Mouse (Mus musculus) megakaryocyte-erythroid progenitor cell, adult 5-6 weeks (primary cell): Measurements from ENCODE around the gene Arhgef15. TPM values are rescaled to one million over a fixed set of nuclear protein-coding genes. Genes with fewer than 3 reads are reported as not detected.

Experiments
- ATAC-seq: replicated peaks from 2 replicates; pipeline ENCODE4 v1.8.0; 2016; ENCODE audit warnings: mild to moderate bottlenecking, inconsistent platforms; ENCODE audit not compliant: severe bottlenecking, poor library complexity, low FRiP score, low TSS enrichment
- total RNA-seq, 2 experiments: library from RNA; stranded (forward) in 1 of 2; stranded (reverse) in 1 of 2; fragments of 200-1000, 215-1000 nt in 1 of 2; fragments of >200 nt in 1 of 2; fragmentation: Nextera tagmentation in 1 of 2; gene quantifications; 2 replicates each; pipeline ENCODE4 v1.2.3; 2014 to 2017

The Arhgef15 gene
- total RNA-seq, 2 experiments from 2014 or later = not detected

DNA sequence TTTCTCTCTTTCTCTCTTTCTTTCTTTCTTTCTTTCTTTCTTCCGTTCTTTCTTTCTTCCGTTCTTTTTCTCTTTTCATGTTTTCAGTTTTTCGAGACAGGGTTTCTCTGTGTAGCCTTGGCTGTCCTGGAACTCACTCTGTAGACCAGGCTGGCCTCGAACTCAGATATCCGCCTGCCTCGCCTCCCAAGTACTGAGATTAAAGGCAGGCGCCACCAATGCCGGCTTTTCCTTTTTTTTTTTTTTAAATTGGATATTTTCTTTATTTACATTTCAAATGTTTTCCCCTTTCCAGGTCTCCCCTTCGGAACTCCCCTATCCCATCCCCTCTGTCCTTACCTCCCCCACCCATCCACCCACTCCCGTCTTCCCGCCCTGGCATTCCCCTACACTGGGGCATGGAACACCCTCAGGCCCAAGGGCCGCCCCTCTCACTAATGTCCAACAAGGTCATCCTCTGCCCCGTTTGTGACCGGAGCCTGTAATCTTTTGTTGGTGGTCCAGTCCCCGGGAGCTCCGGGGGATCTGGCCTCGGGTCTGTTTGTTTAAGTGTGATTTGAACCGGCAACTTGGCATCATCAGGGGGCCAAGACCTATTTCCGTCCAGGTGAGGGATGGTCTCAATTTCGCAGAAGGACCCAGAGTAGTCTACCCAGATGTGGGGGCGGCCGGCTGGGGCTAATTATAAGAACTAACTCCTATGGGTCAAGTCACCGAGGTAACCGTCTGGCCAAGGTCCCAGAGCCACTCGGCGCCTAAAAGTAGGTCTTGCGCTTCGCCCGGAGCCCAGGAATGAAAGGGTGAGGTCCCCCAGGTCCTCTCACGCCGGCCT is 56.5 kb downstream of the Arhgef15 start:
- no peak for ATAC-seq

GRCm38 (mm10) chr11:68899815-68900214 is 57.5 kb downstream of the Arhgef15 start:
- no peak for ATAC-seq

DNA sequence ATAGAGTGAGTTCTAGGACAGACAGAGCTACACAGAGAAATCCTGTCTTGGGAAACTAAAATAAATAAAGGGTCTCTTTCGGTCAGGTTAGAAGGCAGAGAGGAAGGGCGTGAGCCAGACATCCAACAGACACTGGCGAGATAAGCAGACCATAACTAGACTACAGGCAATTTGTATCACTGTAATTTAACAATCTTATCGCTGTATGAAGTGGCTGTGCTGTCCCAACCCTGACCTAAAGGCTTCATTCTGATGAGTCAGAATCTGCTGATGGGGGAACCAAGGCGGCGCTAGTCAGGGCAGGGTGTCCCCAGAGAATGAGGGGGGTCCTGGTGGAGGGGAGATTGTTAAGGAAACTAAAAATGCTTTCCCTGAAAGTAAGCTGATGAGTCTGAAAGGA is 58.5 kb downstream of the Arhgef15 start:
- peak; percentile 48 for ATAC-seq

GRCm38 (mm10) chr11:68897838-68898237 is 59.4 kb downstream of the Arhgef15 start:
- no peak for ATAC-seq

- ATAC-seq = peak; percentile 38
Observed at GRCm38 (mm10) chr11:68897120-68897519, 60.2 kb downstream of the Arhgef15 start.

DNA sequence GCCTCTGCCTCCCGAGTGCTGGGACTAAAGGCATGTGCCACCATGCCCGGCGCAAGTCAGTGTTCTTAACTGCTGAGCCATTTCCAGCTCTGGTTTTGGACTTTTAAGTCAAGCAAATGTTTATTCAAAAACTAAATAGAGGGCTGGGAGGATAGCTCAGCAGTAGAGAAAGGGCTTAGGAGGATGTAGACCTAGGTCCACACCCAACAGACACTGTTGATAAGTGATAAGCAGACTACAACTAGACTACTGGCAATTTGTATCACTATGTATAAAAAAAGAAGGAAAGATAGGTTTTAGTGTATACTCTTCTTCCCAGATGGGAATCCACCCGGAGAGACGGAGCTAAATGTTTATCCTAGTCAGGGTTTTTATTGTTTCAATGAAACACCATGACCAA is 61.0 kb downstream of the Arhgef15 start:
- ATAC-seq = peak; percentile 53; the same call in 1 of the 2 replicates

DNA sequence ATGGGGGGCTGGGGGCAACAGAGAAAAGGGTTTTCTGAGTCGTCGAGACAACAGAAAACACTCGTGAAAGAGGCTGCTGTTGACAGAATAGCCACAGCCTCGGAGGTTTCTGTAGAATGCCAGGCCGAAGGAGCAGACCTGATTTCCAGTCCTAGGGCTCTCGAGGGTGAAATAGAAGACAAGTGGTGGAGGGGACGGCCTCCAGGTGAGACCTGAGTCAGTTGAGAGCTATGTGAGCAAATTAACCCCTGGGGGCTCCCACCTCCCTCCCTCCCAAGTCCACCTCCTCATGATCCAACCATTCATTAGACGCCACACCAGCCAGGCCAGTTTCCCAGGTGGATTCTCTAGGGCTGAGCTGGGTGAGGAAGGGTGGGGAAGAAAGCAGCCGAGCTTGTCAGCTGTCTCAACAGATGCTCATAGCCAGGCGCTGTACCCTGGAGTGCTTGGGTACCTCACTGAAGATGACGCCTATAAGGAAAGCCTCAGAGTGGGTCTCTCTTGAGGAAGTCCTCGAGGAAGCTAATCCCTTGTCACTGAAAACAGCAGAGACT is 63.3 kb downstream of the Arhgef15 start:
- no peak for ATAC-seq

Other genes with a start within 250 kb of the Arhgef15 start
- gene Ndel1, start 85.6 kb downstream of the Arhgef15 start, total RNA-seq (2014; fragmentation: Nextera tagmentation) = 22.5 and 35.7 TPM in 2 replicates
- gene Ndel1, start 85.6 kb downstream of the Arhgef15 start, total RNA-seq (2017) = 45.6 and 99.1 TPM in 2 replicates
- not detected in 2 replicates for gene Rnf222, start 68.9 kb downstream of the Arhgef15 start, total RNA-seq (2014; fragmentation: Nextera tagmentation)
- not detected in 2 replicates for gene Rnf222, start 68.9 kb downstream of the Arhgef15 start, total RNA-seq (2017)
- 5,476 and 5,943 TPM in 2 replicates for gene Rpl26, start 55.9 kb downstream of the Arhgef15 start, total RNA-seq (2014; fragmentation: Nextera tagmentation)
- 6,111 and 7,527 TPM in 2 replicates for gene Rpl26, start 55.9 kb downstream of the Arhgef15 start, total RNA-seq (2017)
- not detected in 2 replicates for gene Odf4, start 30.4 kb downstream of the Arhgef15 start, total RNA-seq (2014; fragmentation: Nextera tagmentation)
- not detected in 2 replicates for gene Odf4, start 30.4 kb downstream of the Arhgef15 start, total RNA-seq (2017)
- gene Slc25a35, start 10.7 kb upstream of the Arhgef15 start, total RNA-seq (2014; fragmentation: Nextera tagmentation) = 2.6 and 3.6 TPM in 2 replicates
- 1.1 and 4.5 TPM in 2 replicates for gene Slc25a35, start 10.7 kb upstream of the Arhgef15 start, total RNA-seq (2017)
- 240 and 254 TPM in 2 replicates for gene Rangrf, start 17.7 kb upstream of the Arhgef15 start, total RNA-seq (2014; fragmentation: Nextera tagmentation)
- 69.1 and 104 TPM in 2 replicates for gene Rangrf, start 17.7 kb upstream of the Arhgef15 start, total RNA-seq (2017)
- 101 and 128 TPM in 2 replicates for gene Pfas, start 51.0 kb upstream of the Arhgef15 start, total RNA-seq (2014; fragmentation: Nextera tagmentation)
- 53.9 and 77.9 TPM in 2 replicates for gene Pfas, start 51.0 kb upstream of the Arhgef15 start, total RNA-seq (2017)
- gene Ctc1, start 58.4 kb upstream of the Arhgef15 start, total RNA-seq (2014; fragmentation: Nextera tagmentation) = 40.4 and 46.7 TPM in 2 replicates
- gene Ctc1, start 58.4 kb upstream of the Arhgef15 start, total RNA-seq (2017) = 9.6 and 20.4 TPM in 2 replicates
- 118 and 122 TPM in 2 replicates for gene Aurkb, start 88.2 kb upstream of the Arhgef15 start, total RNA-seq (2014; fragmentation: Nextera tagmentation)
- 60.0 and 75.0 TPM in 2 replicates for gene Aurkb, start 88.2 kb upstream of the Arhgef15 start, total RNA-seq (2017)
- 0.46 and 7.0 TPM in 2 replicates for gene Borcs6, start 102.2 kb upstream of the Arhgef15 start, total RNA-seq (2014; fragmentation: Nextera tagmentation)
- 3.5 TPM in 2 replicates for gene Borcs6, start 102.2 kb upstream of the Arhgef15 start, total RNA-seq (2017)
- gene Tmem107, start 113.3 kb upstream of the Arhgef15 start, total RNA-seq (2014; fragmentation: Nextera tagmentation) = 33.8 and 51.0 TPM in 2 replicates
- gene Tmem107, start 113.3 kb upstream of the Arhgef15 start, total RNA-seq (2017) = 16.2 and 33.4 TPM in 2 replicates
- gene Vamp2, start 131.0 kb upstream of the Arhgef15 start, total RNA-seq (2014; fragmentation: Nextera tagmentation) = 46.7 and 60.3 TPM in 2 replicates
- gene Vamp2, start 131.0 kb upstream of the Arhgef15 start, total RNA-seq (2017) = 7.5 and 15.7 TPM in 2 replicates
- gene Per1, start 137.7 kb upstream of the Arhgef15 start, total RNA-seq (2014; fragmentation: Nextera tagmentation) = 11.3 and 17.6 TPM in 2 replicates
- gene Per1, start 137.7 kb upstream of the Arhgef15 start, total RNA-seq (2017) = 4.7 and 12.5 TPM in 2 replicates
- gene Hes7, start 162.9 kb upstream of the Arhgef15 start, total RNA-seq (2014; fragmentation: Nextera tagmentation) = not detected in 2 replicates
- not detected in 2 replicates for gene Hes7, start 162.9 kb upstream of the Arhgef15 start, total RNA-seq (2017)
- gene 9130213A22Rik, start 165.1 kb upstream of the Arhgef15 start, total RNA-seq (2014; fragmentation: Nextera tagmentation) = not detected in 2 replicates
- gene 9130213A22Rik, start 165.1 kb upstream of the Arhgef15 start, total RNA-seq (2017) = not detected in 2 replicates
- not detected in 2 replicates for gene Aloxe3, start 168.4 kb upstream of the Arhgef15 start, total RNA-seq (2014; fragmentation: Nextera tagmentation)
- not detected in 2 replicates for gene Aloxe3, start 168.4 kb upstream of the Arhgef15 start, total RNA-seq (2017)
- not detected in 2 replicates for gene Alox12b, start 199.5 kb upstream of the Arhgef15 start, total RNA-seq (2014; fragmentation: Nextera tagmentation)
- gene Alox12b, start 199.5 kb upstream of the Arhgef15 start, total RNA-seq (2017) = not detected in 2 replicates
- gene Alox8, start 240.4 kb upstream of the Arhgef15 start, total RNA-seq (2014; fragmentation: Nextera tagmentation) = not detected in 2 replicates
- not detected in 2 replicates for gene Alox8, start 240.4 kb upstream of the Arhgef15 start, total RNA-seq (2017)